Mouse (Mus musculus) lung, postnatal 0 days (tissue): ENCODE data around the gene Kiz.

Experiments
- CTCF ChIP-seq: IDR thresholded peaks from 2 replicates; pipeline ENCODE4 v1.5.1; 2016; ENCODE audit warnings: antibody characterized with exemption, mild to moderate bottlenecking
- EP300 ChIP-seq: IDR thresholded peaks from 2 replicates; pipeline ENCODE4 v1.6.1; 2016; ENCODE audit warnings: antibody characterized with exemption, mild to moderate bottlenecking, control low read depth

GRCm38 (mm10) chr2:147013194-147013969, 157.7 kb downstream of the Kiz start:
- TF ChIP-seq CTCF (no peak), EP300 (peak; percentile 39; the same call in 1 of the 2 replicates)
